Mouse (Mus musculus) cerebellum, adult (tissue): ENCODE results near the gene Mvd.
A peak's percentile ranks its signal among the peaks of the same experiment; 100 is the strongest.

Experiments used
- ATAC-seq: cut with Nextera tagmentation; 2 replicates; pipeline ENCODE4 v1.9.2; 2017; ENCODE audit warnings: mild to moderate bottlenecking, moderate library complexity, mixed read lengths; ENCODE audit not compliant: insufficient number of reproducible peaks, low FRiP score, low TSS enrichment

The Mvd gene

GRCm38 (mm10) chr8:122430058-122430636 lies 13.1 kb downstream of the Mvd start:
- no peak for ATAC-seq

- no peak for ATAC-seq
These were observed 15.1 kb downstream of the Mvd start for GRCm38 (mm10) chr8:122428163-122428562.

- ATAC-seq: no peak
These were observed 15.6 kb downstream of the Mvd start for GRCm38 (mm10) chr8:122427607-122428006.

GRCm38 (mm10) chr8:122426145-122426544 lies 17.1 kb downstream of the Mvd start:
- no peak for ATAC-seq

- no peak for ATAC-seq
These were observed 19.6 kb downstream of the Mvd start for GRCm38 (mm10) chr8:122423659-122424058.

GRCm38 (mm10) chr8:122423217-122423616 lies 20.0 kb downstream of the Mvd start:
- ATAC-seq: no peak

GRCm38 (mm10) chr8:122421376-122422070 lies 21.7 kb downstream of the Mvd start, which contains the start of gene Il17c:
Gene Il17c, plus strand, starts transcription at chr8:122422020.
- no peak for ATAC-seq

GRCm38 (mm10) chr8:122419881-122420555 lies 23.2 kb downstream of the Mvd start:
- ATAC-seq: no peak

GRCm38 (mm10) chr8:122415554-122415953 lies 27.7 kb downstream of the Mvd start:
- ATAC-seq: no peak

GRCm38 (mm10) chr8:122414311-122414710 lies 28.9 kb downstream of the Mvd start:
- no peak for ATAC-seq

GRCm38 (mm10) chr8:122407678-122408077 lies 35.5 kb downstream of the Mvd start:
- no peak for ATAC-seq

- ATAC-seq: no peak
These were observed 37.9 kb downstream of the Mvd start for GRCm38 (mm10) chr8:122405146-122405805.

GRCm38 (mm10) chr8:122398186-122398585 lies 45.0 kb downstream of the Mvd start:
- ATAC-seq: no peak

- peak; percentile 66; the same call in 1 of the 2 replicates for ATAC-seq
These were observed 47.9 kb downstream of the Mvd start for GRCm38 (mm10) chr8:122395291-122395690.

GRCm38 (mm10) chr8:122393717-122394116 lies 49.5 kb downstream of the Mvd start:
- ATAC-seq: no peak

- no peak for ATAC-seq
These were observed 52.5 kb downstream of the Mvd start for GRCm38 (mm10) chr8:122390758-122391157.

- no peak for ATAC-seq
These were observed 53.9 kb downstream of the Mvd start for GRCm38 (mm10) chr8:122389357-122389756.
